Mouse (Mus musculus) myocyte (in vitro differentiated cells): ENCODE measurements at regions not wholly inside any gene's neighbourhood (a gene's known extent, or its start where the extent isn't known, plus 50 kb on each side); places are given as distances from the start of the nearest gene placed in this dataset.

Experiments used
- CEBPB ChIP-seq: IDR thresholded peaks from 2 replicates; pipeline ENCODE4 v1.6.1; 2011; ENCODE audit warnings: mild to moderate bottlenecking, moderate library complexity; ENCODE audit not compliant: poor library complexity, insufficient read depth, severe bottlenecking
- E2F4 ChIP-seq: IDR thresholded peaks from one replicate; pipeline ENCODE4 v1.6.1; 2011; ENCODE audit warnings: mild to moderate bottlenecking, control low read depth, moderate library complexity; ENCODE audit not compliant: insufficient read depth
- MAX ChIP-seq: IDR thresholded peaks from one replicate; pipeline ENCODE4 v1.6.1; 2011; ENCODE audit warnings: low read depth, mild to moderate bottlenecking, control low read depth
- MYOD1 ChIP-seq, 3 experiments: IDR thresholded peaks; one replicate each; pipeline ENCODE4 v1.6.1; 2011; ENCODE audit warnings: control low read depth in 2 of 3, low read depth in 2 of 3, mild to moderate bottlenecking in 2 of 3, moderate library complexity in 1 of 3; ENCODE audit not compliant: insufficient read length in 2 of 3, control insufficient read depth in 1 of 3
- MYOG ChIP-seq, 3 experiments: IDR thresholded peaks; one replicate each; pipeline ENCODE4 v1.6.1; 2011; ENCODE audit warnings: control low read depth in 2 of 3, low read depth in 2 of 3, mild to moderate bottlenecking in 2 of 3; ENCODE audit not compliant: insufficient read length in 2 of 3, control insufficient read depth in 1 of 3, insufficient read depth in 1 of 3
- POLR2A ChIP-seq: IDR thresholded peaks from one replicate; pipeline ENCODE4 v1.6.1; 2011; ENCODE audit warnings: low read depth, mild to moderate bottlenecking, control low read depth, moderate library complexity; ENCODE audit not compliant: insufficient read length
- POLR2AphosphoS2 ChIP-seq: IDR thresholded peaks from one replicate; pipeline ENCODE4 v1.6.1; 2011; ENCODE audit warnings: low read depth, control low read depth; ENCODE audit not compliant: insufficient read length
- REST ChIP-seq: IDR thresholded peaks from one replicate; pipeline ENCODE4 v1.6.1; 2011; ENCODE audit warnings: mild to moderate bottlenecking, control low read depth, moderate library complexity; ENCODE audit not compliant: insufficient read depth, insufficient read length
- TCF12 ChIP-seq: IDR thresholded peaks from one replicate; pipeline ENCODE4 v1.6.1; 2011; ENCODE audit warnings: mild to moderate bottlenecking, control low read depth; ENCODE audit not compliant: poor library complexity, insufficient read depth, severe bottlenecking
- USF1 ChIP-seq: IDR thresholded peaks from one replicate; pipeline ENCODE4 v1.6.1; 2011; ENCODE audit warnings: low read depth, mild to moderate bottlenecking, control low read depth, moderate library complexity

GRCm38 (mm10) chr10:99467319-99467842 is 204.3 kb downstream of the Dusp6 start:
- no peak for TF ChIP-seq MYOD1 (IDR thresholded peaks at IDR 0.05; ENCODE audit: control insufficient read depth in 1 of 3, insufficient read length in 2 of 3, low read depth in 2 of 3)
- TF ChIP-seq POLR2A: no peak
- no peak for TF ChIP-seq USF1
- TF ChIP-seq CEBPB: no peak
- TF ChIP-seq E2F4: no peak
- no peak for TF ChIP-seq MAX
- no peak for TF ChIP-seq TCF12
- no peak for TF ChIP-seq MYOG (IDR thresholded peaks at IDR 0.05; ENCODE audit: control insufficient read depth in 1 of 3, insufficient read depth in 1 of 3, insufficient read length in 2 of 3, low read depth in 2 of 3)
- TF ChIP-seq REST: no peak
- TF ChIP-seq POLR2AphosphoS2: no peak
